Mouse (Mus musculus): ENCODE measurements around the gene Olfr378. TPM values are rescaled to one million over a fixed set of nuclear protein-coding genes. Genes with fewer than 3 reads are reported as not detected.

Olfr378 gene
- total RNA-seq (2021): not detected
- long read RNA-seq, experiment 1: 0 reads
- long read RNA-seq, experiment 2: 0 reads

DNA sequence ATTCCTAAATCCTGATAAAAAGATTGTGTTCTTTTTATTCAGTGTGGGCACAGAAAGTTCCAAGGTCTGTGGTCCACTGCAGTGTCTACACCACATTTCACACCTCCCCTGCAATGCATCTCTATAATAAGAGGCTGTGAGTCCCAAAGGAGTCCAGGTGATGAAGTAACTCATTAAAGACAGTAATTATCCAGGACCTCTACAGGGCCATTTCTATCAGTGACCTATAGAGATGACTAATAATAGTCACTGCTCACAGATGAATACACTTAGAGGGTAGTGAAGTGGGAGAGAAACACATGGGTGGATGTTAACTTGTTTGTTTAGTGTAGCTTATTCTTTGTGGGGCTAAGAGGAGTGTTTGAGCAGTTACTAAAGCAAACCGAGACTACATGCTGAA lies at the start of gene Olfr378:
Olfr378 (minus strand) TSS at position 101 of the 400 bp plus-strand sequence.
- DNase-seq (ENCODE audit: low spot score in 2 of 2): no peak

DNA sequence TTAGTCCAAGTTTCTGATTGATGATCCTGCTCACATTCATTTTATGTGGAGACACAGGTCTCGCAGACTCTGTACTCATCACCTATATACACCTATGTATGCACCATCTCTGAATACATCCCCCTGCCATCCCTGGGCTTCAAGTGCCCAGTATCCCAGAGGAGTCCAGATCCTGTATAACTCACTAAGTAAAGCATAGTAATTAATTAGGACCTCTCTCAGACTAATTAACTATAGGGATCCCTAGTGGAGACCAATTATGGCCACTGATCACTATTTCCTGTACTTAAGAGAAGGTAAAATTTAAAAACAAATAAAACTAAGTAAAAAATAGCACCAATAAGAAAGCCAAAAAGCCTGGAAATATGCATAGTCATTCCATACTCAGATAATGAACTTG lies 29.1 kb upstream of the Olfr378 start, which contains the start of gene Olfr380:
Olfr380 (minus strand) TSS at position 101 of the 400 bp plus-strand sequence.
- DNase-seq (ENCODE audit: low spot score in 2 of 2): no peak

DNA sequence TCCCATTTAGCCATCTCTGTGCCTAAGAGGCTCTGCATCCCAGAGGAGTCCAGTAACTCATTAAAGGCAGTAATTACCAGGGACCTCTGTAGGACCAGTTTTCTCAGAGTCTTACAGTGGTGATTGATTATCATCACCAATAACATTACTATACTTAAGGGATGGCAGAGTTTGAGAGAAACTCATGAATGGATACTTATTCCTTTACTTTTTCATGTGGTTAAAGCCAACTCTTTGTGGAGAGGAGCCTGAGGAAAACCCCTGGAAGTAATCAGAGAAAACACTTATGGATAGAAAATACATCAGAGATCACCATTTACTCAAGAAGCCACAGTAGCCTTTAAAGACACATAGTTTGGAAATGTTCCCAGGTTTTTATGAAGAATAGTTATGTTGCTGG lies 28.8 kb downstream of the Olfr378 start, which contains the start of gene Olfr1:
Olfr1 (minus strand) TSS at position 101 of the 400 bp plus-strand sequence.
- DNase-seq (ENCODE audit: low spot score in 2 of 2): no peak

DNA sequence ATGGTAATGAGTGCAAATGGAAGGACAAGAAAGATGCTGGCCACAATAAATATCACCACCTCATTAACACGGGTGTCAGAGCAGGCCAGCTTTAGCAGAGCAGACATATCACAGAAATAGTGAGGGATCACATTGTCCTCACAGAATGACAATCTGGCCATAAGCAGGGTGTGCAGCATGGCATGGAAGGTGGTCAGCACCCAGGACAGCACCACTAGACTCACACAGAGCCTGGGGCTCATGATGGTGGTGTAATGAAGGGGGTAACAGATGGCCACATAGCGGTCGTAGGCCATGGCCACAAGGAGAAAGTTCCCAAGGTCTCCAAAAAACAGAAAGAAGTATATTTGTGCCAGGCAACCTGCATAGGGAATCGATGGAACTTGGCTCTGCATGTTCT lies 32.9 kb downstream of the Olfr378 start:
- DNase-seq (ENCODE audit: low spot score in 2 of 2): no peak

Other genes starting within 250 kb of the Olfr378 start
- 10 to 100 TPM; 13.8 to 14.0 TPM for gene Ctns, start 229.4 kb downstream of the Olfr378 start, total RNA-seq (2021)
- 1 to 10 TPM; 1.7 to 2.1 TPM for gene Shpk, start 229.0 kb downstream of the Olfr378 start, total RNA-seq (2021)
- under 1 TPM; 0.31 to 0.52 TPM for gene Trpv1, start 194.2 kb downstream of the Olfr378 start, total RNA-seq (2021)
- gene Trpv3, start 161.1 kb downstream of the Olfr378 start, total RNA-seq (2021): under 1 TPM in 1 of 2 experiments, not detected in 1; 0.05 TPM
- 1 to 10 TPM; 2.1 to 2.4 TPM for gene Aspa, start 98.9 kb downstream of the Olfr378 start, total RNA-seq (2021)
- not detected for gene Gm49340, start 98.7 kb downstream of the Olfr378 start, total RNA-seq (2021)
- gene Spata22, start 98.7 kb downstream of the Olfr378 start, total RNA-seq (2021): not detected
- not detected for gene Olfr20, start 77.7 kb downstream of the Olfr378 start, total RNA-seq (2021)
- gene Olfr376, start 57.2 kb downstream of the Olfr378 start, total RNA-seq (2021): not detected
- gene Olfr1, start 28.9 kb downstream of the Olfr378 start, total RNA-seq (2021): not detected
- gene Olfr380, start 29.0 kb upstream of the Olfr378 start, total RNA-seq (2021): not detected
- gene Olfr381, start 63.1 kb upstream of the Olfr378 start, total RNA-seq (2021): not detected
- not detected for gene Olfr382, start 88.7 kb upstream of the Olfr378 start, total RNA-seq (2021)
- gene Olfr385, start 164.5 kb upstream of the Olfr378 start, total RNA-seq (2021): not detected
- not detected for gene Olfr384, start 170.1 kb upstream of the Olfr378 start, total RNA-seq (2021)